Mouse (Mus musculus): ENCODE data around the gene Rlim.

The Rlim gene

GRCm38 (mm10) chrX:103922436-103922835 lies 58.6 kb downstream of the Rlim start:
- H3K9me3 ChIP-seq (ENCODE audit: low read length), result no peaks in the 10 kb centered on the region
- H3K4me1 ChIP-seq (replicated peaks; ENCODE audit: low read depth, low read length), result no peaks in the 10 kb centered on the region
- peaks cover 4% of the 10 kb centered on the region for H3K27me3 ChIP-seq (ENCODE audit: insufficient read depth, low read length)
- no peak overlapping the region for H3K4me3 ChIP-seq (replicated peaks; ENCODE audit: low read length)
- TF ChIP-seq NANOG (IDR thresholded peaks at IDR 0.05; ENCODE audit: borderline replicate concordance, low read length) (no peak), CTCF (conservative IDR thresholded peaks at IDR 0.05; ENCODE audit: low read length) (no peak), POU5F1 (IDR thresholded peaks at IDR 0.05; ENCODE audit: borderline replicate concordance, low read length) (no peak)
- H3K36me3 ChIP-seq (ENCODE audit: insufficient read depth, low read length), result no peaks in the 10 kb centered on the region

GRCm38 (mm10) chrX:103918954-103919353 lies 62.1 kb downstream of the Rlim start:
- Histone ChIP-seq H3K4me3 (replicated peaks; ENCODE audit: low read length) (no peak overlapping the region), H3K9me3 (ENCODE audit: low read length) (no peaks in the 10 kb centered on the region), H3K27me3 (ENCODE audit: insufficient read depth, low read length) (peaks cover 12% of the 10 kb centered on the region), H3K36me3 (ENCODE audit: insufficient read depth, low read length) (no peaks in the 10 kb centered on the region), H3K4me1 (replicated peaks; ENCODE audit: low read depth, low read length) (no peaks in the 10 kb centered on the region)
- TF ChIP-seq POU5F1 (IDR thresholded peaks at IDR 0.05; ENCODE audit: borderline replicate concordance, low read length) (no peak), NANOG (IDR thresholded peaks at IDR 0.05; ENCODE audit: borderline replicate concordance, low read length) (no peak), CTCF (conservative IDR thresholded peaks at IDR 0.05; ENCODE audit: low read length) (no peak)

- H3K4me1 ChIP-seq (replicated peaks; ENCODE audit: low read depth, low read length), result no peaks in the 10 kb centered on the region
- TF ChIP-seq CTCF (conservative IDR thresholded peaks at IDR 0.05; ENCODE audit: low read length) (peak; percentile 49), POU5F1 (IDR thresholded peaks at IDR 0.05; ENCODE audit: borderline replicate concordance, low read length) (no peak)
- H3K9me3 ChIP-seq (ENCODE audit: low read length), result no peaks in the 10 kb centered on the region
- H3K4me3 ChIP-seq (replicated peaks; ENCODE audit: low read length), result no peak overlapping the region
- no peaks in the 10 kb centered on the region for H3K36me3 ChIP-seq (ENCODE audit: insufficient read depth, low read length)
- peaks cover 25% of the 10 kb centered on the region for H3K27me3 ChIP-seq (ENCODE audit: insufficient read depth, low read length)
Measured at GRCm38 (mm10) chrX:103914790-103915189, 66.3 kb downstream of the Rlim start.

All from E14TG2a.4 (cell line).